Mouse (Mus musculus) layer of hippocampus, adult 8-10 months (tissue): ENCODE data around the gene Eps8l1. TPM values are rescaled to one million over a fixed set of nuclear protein-coding genes. Genes with fewer than 3 reads are reported as not detected.
"Not testable (repeated sequence)": the region's sequence is repeated elsewhere in the genome, so short reads cannot be mapped to it uniquely, and the experiment has no call there.

Source experiments
- DNase-seq, 2 experiments: peaks; one replicate each; pipeline ENCODE4 v3.0.0; 2022; ENCODE audit warnings: low spot score in 2 of 2
- total RNA-seq, 4 experiments: library from RNA; stranded (reverse); gene quantifications; 2 replicates each; pipeline ENCODE4 v1.2.4; 2022

Gene Eps8l1
- total RNA-seq, 4 experiments from 2014 or later, result 6.1 to 9.1 (median 6.2) TPM

DNA sequence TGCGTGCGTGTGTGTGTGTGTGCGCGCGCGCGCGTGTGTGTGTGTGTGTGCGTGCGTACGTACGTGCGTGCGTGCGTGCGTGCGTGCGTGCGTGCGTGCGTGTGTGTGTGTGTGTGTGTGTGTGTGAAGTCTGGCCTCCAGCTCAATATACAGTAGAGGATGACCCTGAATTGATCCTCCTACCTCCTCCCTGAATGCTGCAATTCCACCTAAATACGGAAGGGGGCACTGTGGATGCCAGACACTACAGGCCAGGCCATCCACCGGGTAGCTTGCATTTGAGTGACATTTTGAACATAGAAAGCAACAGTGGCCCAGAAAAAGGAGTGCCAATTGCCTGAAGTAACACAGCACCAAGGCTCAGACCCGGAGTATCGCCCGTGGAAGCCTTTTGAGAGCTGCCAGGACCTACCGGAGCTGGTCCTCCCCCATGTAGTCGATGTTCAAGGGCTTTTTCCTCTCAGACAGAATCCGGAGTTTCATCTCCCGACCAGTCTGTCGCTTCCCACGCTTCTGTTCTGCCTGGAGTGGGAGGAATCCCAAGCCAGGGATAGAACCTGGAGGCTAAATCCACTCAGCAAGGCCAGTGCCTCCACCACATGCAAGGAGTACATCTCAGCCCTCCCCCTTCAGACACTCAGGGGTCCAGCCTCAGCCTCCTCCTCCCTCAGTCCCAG lies 47.7 kb downstream of the Eps8l1 start:
- no peak for DNase-seq

DNA sequence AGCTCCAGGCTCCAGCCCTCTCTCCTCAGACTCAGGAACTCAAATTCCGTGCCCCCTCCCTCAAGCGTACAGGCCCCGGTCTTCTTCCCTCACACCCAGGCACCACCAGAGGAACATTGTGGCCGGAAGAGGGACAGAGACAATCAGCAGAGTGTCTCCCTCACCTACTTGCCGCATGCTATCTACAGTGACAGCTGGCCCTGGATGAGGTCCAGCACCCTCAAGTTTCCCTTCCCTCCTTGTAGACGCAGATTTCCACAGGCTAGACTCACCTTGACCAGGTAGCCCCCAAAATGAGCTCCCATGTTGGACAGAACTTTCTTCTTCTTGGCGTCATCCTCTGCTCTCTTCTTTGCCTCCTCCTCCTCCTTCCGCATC lies 48.3 kb downstream of the Eps8l1 start:
- DNase-seq, result no peak

DNA sequence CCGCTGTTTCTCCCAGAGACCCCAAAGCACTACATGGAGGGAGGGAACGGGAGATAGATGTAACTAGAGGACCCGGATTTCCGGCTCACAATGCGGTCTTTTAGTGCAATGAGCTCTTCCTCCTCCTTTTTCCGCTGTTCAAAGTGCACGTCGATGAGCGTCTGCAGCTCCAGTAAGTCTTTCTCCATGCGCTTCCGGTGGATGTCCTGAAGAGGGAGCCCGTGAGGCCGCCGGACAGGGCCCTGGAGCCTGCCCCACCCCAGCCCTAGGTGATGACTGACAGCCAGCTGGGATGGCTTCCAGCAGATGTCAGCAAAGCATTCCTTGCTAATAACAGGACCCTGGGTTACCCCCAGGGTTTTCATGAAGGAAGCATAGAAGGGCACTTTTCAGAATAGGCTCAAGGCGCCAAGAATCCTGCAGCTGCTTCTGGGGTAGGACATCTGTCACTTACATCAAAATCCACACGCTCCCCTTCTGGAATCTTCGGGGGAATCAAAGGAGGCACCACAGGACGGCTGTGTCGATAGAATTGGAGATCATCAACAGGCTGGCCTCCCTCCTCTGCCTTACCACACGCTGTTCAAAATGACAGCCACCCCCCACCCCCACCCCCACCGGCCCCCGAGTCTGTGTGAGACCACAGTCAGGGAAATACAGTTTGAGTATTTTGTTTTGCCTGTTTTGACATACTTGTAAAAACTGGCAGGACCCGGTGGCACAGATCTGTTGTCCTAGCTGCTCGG lies 49.6 kb downstream of the Eps8l1 start:
- no peak for DNase-seq

DNA sequence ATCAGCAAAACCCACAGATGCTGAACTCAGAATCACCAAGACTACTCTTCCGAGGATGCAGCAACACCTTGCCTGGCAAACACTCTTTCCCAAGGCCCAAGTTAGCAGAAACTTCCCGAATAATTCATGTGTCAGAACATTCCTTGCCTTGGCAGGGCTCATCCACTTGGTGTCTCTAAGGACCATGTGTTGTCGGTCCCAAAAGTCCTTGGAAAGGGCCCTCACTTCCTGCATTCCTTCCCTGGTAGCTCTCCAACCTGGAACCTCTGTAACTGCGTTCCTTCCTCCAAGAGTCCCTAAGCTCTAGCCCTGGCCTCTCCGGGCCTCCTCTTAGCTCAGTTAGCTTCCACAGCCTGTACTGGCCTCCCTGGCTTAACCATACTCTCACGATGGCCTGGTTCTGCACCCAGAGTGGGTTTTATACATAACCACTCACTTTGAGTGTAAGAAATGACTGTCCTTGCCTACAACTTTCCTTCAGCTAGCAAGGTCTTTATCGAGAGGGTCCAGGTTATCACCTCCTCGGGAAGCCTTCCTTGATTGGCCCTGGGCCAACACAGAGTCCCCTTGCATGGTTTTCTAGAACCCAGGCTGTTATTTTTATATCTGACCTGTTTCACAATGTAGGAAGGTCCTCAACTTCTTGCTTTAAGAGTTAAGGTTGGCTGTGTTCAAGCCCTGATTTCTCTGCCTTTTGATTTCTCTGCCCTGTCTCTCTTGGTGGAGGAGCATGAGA lies 51.2 kb downstream of the Eps8l1 start:
- no peak for DNase-seq

DNA sequence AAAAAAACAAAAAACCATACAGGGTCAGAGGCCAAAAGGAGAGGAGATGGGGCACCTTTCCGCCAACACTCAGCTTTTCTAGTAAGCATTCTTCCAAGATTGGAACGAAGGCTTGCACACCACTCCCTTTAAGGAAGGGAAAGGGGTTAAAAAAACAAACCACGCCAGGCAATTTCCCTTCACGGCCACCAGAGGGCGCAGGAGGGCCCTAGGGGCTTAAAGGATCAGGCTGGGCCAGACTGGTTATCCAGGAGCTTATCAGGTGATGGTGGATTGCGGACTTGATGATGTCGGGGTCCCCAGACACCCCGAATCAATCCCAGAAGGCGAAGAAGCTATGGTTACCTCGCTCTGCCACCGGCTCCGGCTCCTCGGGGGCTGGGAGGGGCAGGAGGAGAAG lies 52.8 kb downstream of the Eps8l1 start:
- no peak for DNase-seq

DNA sequence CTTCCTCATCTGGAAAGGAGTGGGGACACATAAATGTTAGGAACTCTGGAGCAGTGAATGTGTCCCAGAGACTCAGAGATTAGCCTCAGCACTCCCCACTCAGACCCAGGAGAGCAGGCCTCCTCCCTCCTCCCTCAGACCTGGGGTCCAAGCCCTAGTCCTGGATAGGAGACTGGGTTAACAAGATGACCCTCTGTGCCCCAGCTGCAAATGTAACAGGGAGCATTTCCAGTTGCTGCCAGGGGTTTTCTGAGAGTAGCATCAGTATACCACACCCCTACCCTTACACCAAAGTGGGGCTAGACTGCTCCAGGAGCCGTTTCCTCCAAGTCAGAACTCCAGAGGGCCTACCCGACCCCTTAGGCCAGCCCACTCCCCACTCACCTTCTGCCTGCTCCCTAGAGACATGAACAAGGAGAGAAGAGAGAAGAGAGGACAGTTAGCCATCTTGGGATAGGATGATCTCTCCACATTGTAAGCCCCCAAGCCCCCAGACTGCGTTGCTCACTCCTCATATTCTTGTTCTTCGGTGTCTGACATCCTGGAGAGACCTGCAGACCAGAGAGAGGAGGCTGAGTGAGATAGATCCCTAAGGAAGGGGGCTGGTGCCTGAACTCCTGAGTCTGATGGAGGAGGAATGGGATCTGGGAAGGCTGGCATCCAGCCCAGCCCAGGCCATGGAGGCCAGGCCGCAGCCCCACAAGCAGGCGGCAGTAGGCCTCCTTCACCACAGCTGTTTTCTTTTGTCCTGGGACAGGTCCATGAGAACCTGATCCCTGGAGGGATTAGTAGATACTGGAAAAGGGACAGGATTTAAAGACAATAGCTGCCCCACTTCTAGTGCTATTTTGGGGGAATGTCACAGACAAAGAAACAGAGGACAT lies 53.6 kb downstream of the Eps8l1 start:
- no peak for DNase-seq

DNA sequence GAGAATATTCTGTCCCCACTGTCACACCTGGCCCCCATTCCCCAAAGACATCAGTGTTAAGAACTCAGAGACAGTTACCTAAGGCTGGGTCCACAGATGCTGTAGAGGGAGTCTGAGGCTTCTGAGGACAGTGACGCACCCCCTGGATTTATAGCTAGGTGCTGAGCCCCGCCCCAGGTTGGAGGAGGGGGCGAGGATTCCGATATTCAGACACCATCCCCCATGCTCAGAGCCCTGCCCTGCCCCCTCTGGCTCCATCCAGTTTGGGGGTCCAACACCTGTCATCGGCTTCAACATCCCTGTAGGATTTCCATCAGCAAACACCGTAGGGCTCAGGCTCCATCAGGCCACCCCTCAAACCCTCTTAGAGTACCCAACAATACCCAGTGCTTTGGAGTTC lies 55.4 kb downstream of the Eps8l1 start:
- no peak for DNase-seq

DNA sequence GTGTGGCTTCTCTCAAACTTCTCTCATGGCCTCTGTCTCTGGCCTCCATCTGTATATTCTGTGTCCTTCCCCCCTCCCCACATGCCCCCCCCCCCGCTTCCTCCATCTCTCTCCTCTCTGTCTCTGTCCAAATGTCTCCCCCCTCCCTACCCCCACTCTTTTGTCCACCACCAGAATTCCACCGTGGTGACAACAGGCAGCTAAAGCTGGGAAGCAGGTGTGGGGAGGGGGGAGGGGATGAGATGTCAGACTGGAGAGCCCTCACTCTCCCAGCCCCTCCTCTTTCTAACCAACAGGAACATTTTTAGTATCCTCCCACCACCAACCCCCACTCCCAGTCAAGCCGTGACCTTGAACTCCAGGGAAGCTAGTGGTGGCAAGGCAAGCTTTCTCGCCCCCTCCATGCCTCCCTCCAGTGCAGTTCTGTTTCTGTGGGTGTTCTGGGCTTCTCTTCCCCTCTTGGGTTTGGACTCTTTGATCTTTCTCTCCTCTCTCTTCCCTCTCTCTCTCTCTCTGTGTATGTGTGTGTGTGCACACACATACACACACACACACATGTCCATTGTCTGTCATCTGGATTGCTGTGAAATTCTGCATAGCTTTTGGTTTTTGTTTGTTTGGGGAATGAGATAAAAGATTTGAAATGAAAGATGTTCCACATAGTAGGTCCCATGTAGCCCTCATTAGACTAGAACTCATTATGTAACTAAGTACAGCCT lies 56.0 kb downstream of the Eps8l1 start, which contains the start of gene Tnnt1:
Tnnt1 (minus strand) TSS at position 51 of the 719 bp plus-strand sequence.
- DNase-seq, result no peak

DNA sequence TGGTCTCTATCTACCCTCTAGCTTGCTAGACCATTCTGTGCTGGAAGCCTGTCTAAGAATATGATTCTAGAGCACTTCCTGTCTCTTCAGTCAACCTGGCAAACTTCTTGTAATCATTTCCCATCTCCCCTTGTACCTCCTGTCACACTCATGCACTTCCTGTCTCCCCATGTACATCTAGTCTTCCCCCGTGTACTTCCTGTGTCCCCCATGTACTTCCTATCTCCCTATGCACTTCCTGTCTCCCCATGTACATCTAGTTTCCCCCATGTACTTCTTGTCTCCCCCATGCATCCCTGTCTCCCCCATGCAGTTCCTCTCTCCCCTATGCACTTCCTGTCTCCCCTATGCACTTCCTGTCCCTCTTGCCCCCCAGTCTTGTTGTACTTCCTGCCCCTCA lies 58.0 kb downstream of the Eps8l1 start:
- no peak for DNase-seq

DNA sequence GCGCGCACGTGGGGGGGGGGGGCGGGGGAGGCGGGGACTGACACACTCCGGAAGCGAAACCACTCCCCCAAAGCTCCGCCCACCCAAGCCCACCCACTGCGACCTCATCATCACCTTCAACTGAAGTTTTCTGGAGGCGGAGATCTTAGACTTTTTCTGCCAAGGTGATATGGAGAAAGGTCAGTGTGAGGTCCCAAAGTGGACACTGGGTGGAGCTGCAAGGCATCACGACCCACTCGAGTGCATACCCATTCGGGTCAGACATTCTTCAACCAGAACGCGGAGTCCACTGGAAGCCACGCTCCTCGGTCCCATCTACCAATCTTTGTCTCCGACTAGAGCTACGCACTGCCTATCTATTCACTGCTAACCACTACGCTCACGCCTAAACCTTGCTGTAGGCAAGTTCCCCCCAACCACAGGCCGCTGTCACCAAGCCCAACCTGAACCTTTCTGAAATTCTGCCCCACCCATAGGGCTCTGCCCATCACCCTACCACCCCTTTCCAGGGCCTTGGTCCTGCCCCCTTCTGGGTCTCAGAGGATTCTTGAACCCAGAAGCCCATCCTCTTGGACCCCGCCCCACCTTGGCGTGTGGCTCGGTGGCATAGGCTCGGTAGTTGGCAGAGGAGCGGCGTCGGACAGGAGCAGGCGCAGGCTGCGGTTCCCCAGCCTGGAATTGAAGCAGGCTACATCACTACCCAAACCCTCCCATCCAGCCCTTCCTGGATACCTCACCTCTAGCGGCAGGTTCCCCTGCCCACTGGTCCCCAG lies 60.9 kb downstream of the Eps8l1 start:
- DNase-seq, result no peak

DNA sequence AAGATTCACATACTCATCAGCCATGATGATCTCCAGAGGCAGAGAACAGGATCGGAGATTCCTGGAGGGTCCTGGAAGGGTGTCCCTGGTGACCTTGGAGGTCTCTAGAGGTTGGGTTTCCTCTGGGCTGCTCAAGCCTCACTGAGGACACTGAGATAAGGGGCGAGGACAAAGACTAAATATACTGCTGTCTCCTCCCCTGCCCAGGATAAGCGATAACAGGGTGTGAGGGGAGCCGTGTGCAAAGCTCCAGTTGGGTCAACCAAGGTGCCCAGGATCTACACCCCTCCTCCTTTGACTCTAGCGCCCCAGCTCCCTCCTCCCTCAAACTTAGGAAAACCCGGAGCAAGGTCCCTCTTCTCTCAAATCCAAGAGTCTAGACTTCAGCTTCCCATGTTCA lies 61.8 kb downstream of the Eps8l1 start:
- no peak for DNase-seq

DNA sequence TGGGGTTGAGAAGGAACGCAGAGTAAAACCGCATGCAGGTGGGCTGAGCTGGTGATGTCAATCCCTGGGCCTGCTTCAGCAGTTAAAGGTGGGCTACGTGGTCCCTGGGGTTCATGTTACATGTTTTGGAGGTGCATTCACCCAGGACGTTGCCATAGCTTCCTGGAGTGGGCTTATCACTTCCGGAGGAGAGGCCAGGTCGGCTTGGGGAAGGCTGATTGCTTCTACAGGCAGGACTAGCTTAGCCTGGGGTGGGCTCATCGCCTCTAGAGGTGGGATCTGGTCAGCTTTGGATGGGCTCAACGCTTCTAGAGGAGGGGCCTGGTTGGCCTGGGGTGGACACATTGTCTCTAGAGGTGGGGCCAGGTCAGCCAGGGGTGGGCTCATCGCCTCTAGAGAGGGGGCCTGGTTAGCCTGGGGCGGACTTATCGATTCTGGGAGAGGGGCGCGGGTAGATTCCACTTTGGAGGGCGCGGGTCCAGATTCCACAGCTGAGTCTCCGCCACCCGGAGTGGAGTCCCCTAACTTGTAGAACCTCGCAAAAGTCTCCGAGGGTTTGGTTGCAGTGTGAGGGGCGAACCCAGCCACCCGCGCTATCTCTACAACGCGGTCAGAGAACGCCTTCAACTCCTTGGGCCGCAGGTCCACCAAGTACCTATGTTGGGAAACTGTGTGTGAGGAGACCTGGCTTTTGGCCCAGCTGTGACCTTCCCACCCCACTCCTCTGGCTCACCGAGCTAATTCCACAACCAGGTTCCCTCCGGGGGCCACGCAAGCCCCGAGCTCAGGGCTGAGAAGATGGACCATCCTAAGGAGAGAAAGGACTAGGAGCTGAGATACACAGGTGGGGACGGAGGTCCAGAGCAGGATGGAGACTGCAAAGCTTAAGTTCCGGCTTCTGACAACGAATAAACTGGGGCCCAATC lies 63.0 kb downstream of the Eps8l1 start:
- no peak for DNase-seq

DNA sequence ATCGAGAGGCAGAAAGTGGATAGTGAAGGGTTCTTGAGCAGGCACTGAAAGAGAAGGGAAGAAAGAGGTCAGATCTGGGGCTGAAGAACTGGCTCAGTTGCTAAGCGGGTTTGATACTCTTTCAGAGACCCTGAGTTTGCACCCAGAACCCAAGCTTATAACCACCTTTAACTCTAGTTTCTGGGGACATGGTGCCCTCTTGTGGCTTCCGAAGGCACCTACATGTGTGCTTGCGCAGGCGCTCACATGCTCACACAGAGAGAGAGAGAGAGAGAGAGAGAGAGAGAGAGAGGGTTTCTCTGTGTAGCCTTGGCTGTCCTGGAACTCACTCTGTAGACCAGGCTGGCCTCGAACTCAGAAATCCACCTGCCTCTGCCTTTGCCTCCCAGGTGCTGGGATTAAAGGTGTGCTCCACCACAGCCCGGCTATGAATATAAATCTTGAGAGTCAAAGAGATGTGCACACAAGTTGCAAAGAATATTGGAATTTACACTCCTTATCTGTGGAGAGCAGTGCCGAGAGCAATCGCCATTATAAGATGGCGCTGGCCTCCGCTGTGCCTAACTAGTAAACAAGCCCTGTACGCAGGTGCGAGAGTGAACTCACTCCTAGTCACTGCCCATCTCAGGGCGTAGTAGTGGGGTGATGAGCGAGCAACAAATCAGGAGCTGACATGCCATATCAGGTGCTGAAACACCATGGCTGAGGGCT lies 63.9 kb downstream of the Eps8l1 start, which contains the start of gene Tnni3:
Tnni3 (minus strand) TSS at position 18 of the 711 bp plus-strand sequence.
- DNase-seq, result not testable (repeated sequence)

DNA sequence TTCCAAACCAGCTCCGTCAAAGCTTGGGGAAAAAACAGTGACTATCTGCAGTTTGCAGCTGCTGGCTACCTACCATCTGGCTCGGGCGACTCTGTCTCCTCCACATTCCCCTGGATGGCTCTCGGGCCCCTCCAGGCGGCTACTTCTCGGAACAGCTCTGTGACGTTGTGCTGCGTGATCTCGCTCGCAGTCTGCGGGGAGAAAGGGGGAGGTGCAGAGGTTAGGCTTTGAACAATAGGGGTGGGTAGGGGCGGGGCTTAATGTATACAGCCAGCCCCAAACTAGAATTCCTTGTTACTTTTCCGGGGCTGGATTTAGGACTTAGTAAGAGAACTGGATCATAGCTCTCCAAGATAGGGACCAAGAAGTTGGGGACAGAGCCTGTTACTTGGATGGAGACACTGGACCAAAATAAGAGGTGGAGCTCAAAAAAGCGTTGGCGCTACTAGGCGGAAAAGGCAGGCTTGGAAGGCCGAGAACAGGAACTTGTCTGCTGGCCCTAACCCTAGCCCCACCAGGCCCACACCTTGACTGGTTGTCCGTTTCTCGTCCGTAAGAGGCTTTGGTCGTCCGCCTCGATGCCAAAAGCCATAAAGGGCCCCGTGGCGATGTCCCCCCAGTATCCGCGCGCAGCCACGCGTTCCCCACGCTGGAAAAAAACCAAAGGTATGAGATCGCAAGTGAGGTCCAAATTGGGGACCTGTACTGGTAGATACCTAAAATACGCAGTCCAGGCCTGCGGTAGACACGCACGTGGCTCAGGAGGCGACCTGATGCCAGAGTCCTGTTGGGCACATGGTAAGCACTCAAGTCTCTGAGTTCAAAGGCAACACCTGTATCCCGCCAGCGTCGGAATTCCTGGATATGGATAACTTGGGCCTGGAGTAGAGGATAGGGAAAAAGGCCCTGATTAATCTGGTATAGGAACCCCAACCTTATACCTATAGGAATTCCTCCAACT lies 66.1 kb downstream of the Eps8l1 start:
- peak; percentile 59 to 64 for DNase-seq

DNA sequence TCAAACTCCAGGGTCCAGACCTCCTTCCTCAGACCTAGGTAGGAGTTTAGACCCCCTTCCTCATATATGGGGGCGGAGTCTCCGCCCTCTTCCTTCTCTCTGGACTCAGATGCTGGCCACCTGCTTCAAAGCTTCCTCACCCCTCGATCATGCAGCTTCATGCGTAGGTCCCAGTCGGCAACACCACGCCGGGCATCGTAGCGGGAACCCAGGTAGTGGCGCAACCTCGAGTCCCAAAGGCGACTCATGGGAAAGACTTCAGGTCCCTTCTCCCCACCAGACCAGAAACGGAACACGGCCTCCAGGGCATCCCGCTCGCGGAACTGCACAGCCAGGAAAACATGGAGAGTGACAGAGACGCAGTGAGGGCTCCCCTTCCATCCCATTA lies 66.8 kb downstream of the Eps8l1 start:
- no peak for DNase-seq
